Mouse (Mus musculus) lung, adult 2 months (tissue): Measurements from ENCODE around the gene Rtbdn.

Experiments used
- CTCF ChIP-seq: fragments of 200-500 bp; IDR thresholded peaks from 2 replicates; pipeline ENCODE4 v1.5.1; 2011; ENCODE audit warnings: mild to moderate bottlenecking, low read length, control low read depth; ENCODE audit not compliant: insufficient read depth
- POLR2A ChIP-seq: fragments of 200-500 bp; IDR thresholded peaks from 2 replicates; pipeline ENCODE4 v1.6.1; 2011; ENCODE audit warnings: low read depth, mild to moderate bottlenecking, control low read depth, low read length, borderline replicate concordance; ENCODE audit errors: extremely low read depth

- no peak; the same call in 1 of the 2 replicates for TF ChIP-seq POLR2A
- no peak for TF ChIP-seq CTCF
Measured at GRCm38 (mm10) chr8:84984294-84985048, 37.7 kb downstream of the Rtbdn start.
